Mouse (Mus musculus) cortical plate, adult 2 months (tissue): ENCODE results near the gene Galns.

Experiments
- CTCF ChIP-seq: fragments of 200-500 bp; IDR thresholded peaks from 2 replicates; pipeline ENCODE4 v1.5.1; 2011; ENCODE audit warnings: mild to moderate bottlenecking, control low read depth, low read length; ENCODE audit not compliant: insufficient read depth; ENCODE audit errors: extremely low read depth
- POLR2A ChIP-seq: fragments of 200-500 bp; IDR thresholded peaks from 2 replicates; pipeline ENCODE4 v1.6.1; 2011; ENCODE audit warnings: mild to moderate bottlenecking, low read length, control low read depth; ENCODE audit not compliant: insufficient read depth; ENCODE audit errors: extremely low read depth

DNA sequence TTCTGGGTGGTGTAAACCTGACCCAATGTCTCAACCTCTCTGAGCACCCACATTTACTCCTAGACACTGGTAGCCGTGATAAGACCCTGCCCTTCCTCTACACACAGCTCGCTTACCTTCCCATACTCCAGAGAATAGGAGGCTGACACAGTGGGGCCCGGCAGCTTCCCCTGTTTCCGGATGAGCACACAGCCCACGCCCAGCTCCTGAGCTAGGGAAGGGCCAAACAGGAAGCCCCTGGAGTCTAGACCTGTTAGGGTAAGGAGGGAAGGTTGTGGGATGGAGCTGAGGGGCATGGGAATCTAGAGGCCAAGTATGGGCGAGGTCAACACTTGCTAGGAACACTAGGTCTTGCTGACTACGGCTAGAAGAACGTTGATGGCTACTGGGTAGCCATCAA is 36.0 kb downstream of the Galns start:
- no peak for TF ChIP-seq POLR2A
- no peak for TF ChIP-seq CTCF
